Mouse (Mus musculus): Measurements from ENCODE around the gene Tmem108.

The Tmem108 gene

GRCm38 (mm10) chr9:103449651-103450050 is 312.0 kb downstream of the Tmem108 start:
- DNase-seq (ENCODE audit: low spot score in 2 of 2) = no peak

- no peak for DNase-seq (ENCODE audit: low spot score in 2 of 2)
Observed at GRCm38 (mm10) chr9:103449092-103449491, 312.5 kb downstream of the Tmem108 start.

GRCm38 (mm10) chr9:103444656-103445055 is 317.0 kb downstream of the Tmem108 start:
- DNase-seq (ENCODE audit: low spot score in 2 of 2) = no peak

- no peak for DNase-seq (ENCODE audit: low spot score in 2 of 2)
Observed at GRCm38 (mm10) chr9:103443824-103444185, 317.8 kb downstream of the Tmem108 start.

GRCm38 (mm10) chr9:103443121-103443823 is 318.4 kb downstream of the Tmem108 start:
- DNase-seq (ENCODE audit: low spot score in 2 of 2) = no peak

- DNase-seq (ENCODE audit: low spot score in 2 of 2) = no peak
Observed at GRCm38 (mm10) chr9:103440597-103440996, 321.0 kb downstream of the Tmem108 start.

GRCm38 (mm10) chr9:103437104-103437503 is 324.5 kb downstream of the Tmem108 start:
- peak in 1 of 2 experiments; percentile 19 for DNase-seq (ENCODE audit: low spot score in 2 of 2)

GRCm38 (mm10) chr9:103434116-103434515 is 327.5 kb downstream of the Tmem108 start:
- no peak for DNase-seq (ENCODE audit: low spot score in 2 of 2)

Measured in heart, adult 9 months (tissue).